Mouse (Mus musculus) MEL (cell line): ENCODE data around the gene B3gnt7. TPM values are rescaled to one million over a fixed set of nuclear protein-coding genes. Genes with fewer than 3 reads are reported as not detected.

Source experiments
- DNase-seq: peaks from one replicate; pipeline ENCODE4 v3.0.0; 2011; ENCODE audit warnings: low read depth, low spot score
- H3K27ac ChIP-seq: 2 replicates; pipeline ENCODE4 v1.5.1; 2012; ENCODE audit warnings: low read depth, mild to moderate bottlenecking, control low read depth, low read length, moderate library complexity; ENCODE audit not compliant: control insufficient read depth
- H3K27me3 ChIP-seq, 2 experiments: fragments of 150-350 bp in 1 of 2; sonication (generic) in 1 of 2; 2 replicates each; pipeline ENCODE4 v1.6.1; 2012; ENCODE audit warnings: low read length in 2 of 2, mild to moderate bottlenecking in 2 of 2, improper control_type of control experiment in 1 of 2, moderate library complexity in 1 of 2; ENCODE audit not compliant: insufficient read depth in 2 of 2, control insufficient read depth in 1 of 2
- H3K36me3 ChIP-seq, 2 experiments: 2 replicates each; pipeline ENCODE4 v1.6.1; 2012 to 2014; ENCODE audit warnings: low read length in 2 of 2, improper control_type of control experiment in 1 of 2, inconsistent platforms in 1 of 2, mild to moderate bottlenecking in 1 of 2; ENCODE audit not compliant: insufficient read depth in 2 of 2, control insufficient read depth in 1 of 2
- H3K4me1 ChIP-seq, 2 experiments: fragments of 150-350 bp in 1 of 2; sonication (generic) in 1 of 2; 2 replicates each; pipeline ENCODE4 v1.6.1; 2012; ENCODE audit warnings: low read length in 2 of 2, improper control_type of control experiment in 1 of 2, mild to moderate bottlenecking in 1 of 2; ENCODE audit not compliant: insufficient read depth in 2 of 2, control insufficient read depth in 1 of 2
- H3K4me3 ChIP-seq, 2 experiments: fragments of 150-350 bp in 1 of 2; sonication (generic) in 1 of 2; 2 replicates each; pipeline ENCODE4 v1.5.1; 2012; ENCODE audit warnings: low read depth in 2 of 2, low read length in 2 of 2, mild to moderate bottlenecking in 2 of 2, moderate library complexity in 2 of 2, control low read depth in 1 of 2, improper control_type of control experiment in 1 of 2; ENCODE audit not compliant: control insufficient read depth in 1 of 2, insufficient read depth in 1 of 2
- H3K79me2 ChIP-seq: 2 replicates; pipeline ENCODE4 v1.6.1; 2012; ENCODE audit warnings: mild to moderate bottlenecking, low read length, moderate library complexity; ENCODE audit not compliant: control insufficient read depth, poor library complexity, insufficient read depth
- H3K9ac ChIP-seq: 2 replicates; pipeline ENCODE4 v1.6.1; 2012; ENCODE audit warnings: low read depth, mild to moderate bottlenecking, control low read depth, low read length, moderate library complexity; ENCODE audit not compliant: control insufficient read depth, poor library complexity, severe bottlenecking
- H3K9me3 ChIP-seq: fragments of 150-350 bp; sonication (generic); replicated peaks from 2 replicates; pipeline ENCODE4 v1.6.1; 2012; ENCODE audit warnings: mild to moderate bottlenecking, low read length, improper control_type of control experiment, moderate library complexity; ENCODE audit not compliant: insufficient read depth
- BHLHE40 ChIP-seq: IDR thresholded peaks from 2 replicates; pipeline ENCODE4 v1.6.1; 2012; ENCODE audit warnings: low read depth, mild to moderate bottlenecking, inconsistent platforms, low read length, improper control_type of control experiment, borderline replicate concordance
- CHD2 ChIP-seq: IDR thresholded peaks from 2 replicates; pipeline ENCODE4 v1.6.1; 2011; ENCODE audit warnings: low read length, improper control_type of control experiment
- E2F4 ChIP-seq: IDR thresholded peaks from 2 replicates; pipeline ENCODE4 v1.6.1; 2011; ENCODE audit warnings: low read depth, low read length, improper control_type of control experiment, borderline replicate concordance
- ELF1 ChIP-seq: IDR thresholded peaks from 2 replicates; pipeline ENCODE4 v1.6.1; 2014; ENCODE audit warnings: low read depth, mild to moderate bottlenecking, inconsistent platforms, low read length, improper control_type of control experiment, moderate library complexity
- EP300 ChIP-seq, 2 experiments: IDR thresholded peaks; 2 replicates each; pipeline ENCODE4 v1.6.1; 2011; ENCODE audit warnings: improper control_type of control experiment in 2 of 2, low read length in 2 of 2, low read depth in 1 of 2, mild to moderate bottlenecking in 1 of 2
- GATA1 ChIP-seq: IDR thresholded peaks from 2 replicates; pipeline ENCODE4 v1.6.1; 2011; ENCODE audit warnings: low read depth, low read length, improper control_type of control experiment
- HCFC1 ChIP-seq: IDR thresholded peaks from 2 replicates; pipeline ENCODE4 v1.6.1; 2012; ENCODE audit warnings: low read depth, mild to moderate bottlenecking, inconsistent platforms, low read length, improper control_type of control experiment, moderate library complexity
- JUND ChIP-seq: IDR thresholded peaks from 2 replicates; pipeline ENCODE4 v1.6.1; 2011; ENCODE audit warnings: low read depth, mild to moderate bottlenecking, improper control_type of control experiment, low read length
- KAT2A ChIP-seq: conservative IDR thresholded peaks from 2 replicates; pipeline ENCODE4 v1.6.1; 2012; ENCODE audit warnings: low read depth, low read length, improper control_type of control experiment, inconsistent platforms
- MAFK ChIP-seq: IDR thresholded peaks from 2 replicates; pipeline ENCODE4 v1.6.1; 2011; ENCODE audit warnings: low read depth, mild to moderate bottlenecking, low read length, improper control_type of control experiment, borderline replicate concordance
- MAX ChIP-seq: IDR thresholded peaks from 2 replicates; pipeline ENCODE4 v1.6.1; 2011; ENCODE audit warnings: low read length, improper control_type of control experiment
- MAZ ChIP-seq: IDR thresholded peaks from 2 replicates; pipeline ENCODE4 v1.6.1; 2012; ENCODE audit warnings: low read depth, mild to moderate bottlenecking, inconsistent platforms, low read length, improper control_type of control experiment
- MXI1 ChIP-seq: IDR thresholded peaks from 2 replicates; pipeline ENCODE4 v1.6.1; 2011; ENCODE audit warnings: mild to moderate bottlenecking, low read depth, low read length, improper control_type of control experiment
- MYB ChIP-seq: IDR thresholded peaks from 2 replicates; pipeline ENCODE4 v1.6.1; 2011; ENCODE audit warnings: mild to moderate bottlenecking, low read depth, low read length, improper control_type of control experiment
- MYC ChIP-seq: IDR thresholded peaks from 2 replicates; pipeline ENCODE4 v1.6.1; 2011; ENCODE audit warnings: low read depth, mild to moderate bottlenecking, low read length, improper control_type of control experiment, moderate library complexity
- NELFE ChIP-seq: IDR thresholded peaks from 2 replicates; pipeline ENCODE4 v1.6.1; 2011; ENCODE audit warnings: low read depth, low read length, improper control_type of control experiment
- POLR2A ChIP-seq, 2 experiments: IDR thresholded peaks; 2 replicates each; pipeline ENCODE4 v1.6.1; 2011 to 2012; ENCODE audit warnings: low read length in 2 of 2, mild to moderate bottlenecking in 2 of 2, control low read depth in 1 of 2, improper control_type of control experiment in 1 of 2, low read depth in 1 of 2, moderate library complexity in 1 of 2; ENCODE audit not compliant: control insufficient read depth in 1 of 2, insufficient read depth in 1 of 2, poor library complexity in 1 of 2
- POLR2AphosphoS2 ChIP-seq: IDR thresholded peaks from 2 replicates; pipeline ENCODE4 v1.6.1; 2011; ENCODE audit warnings: low read length, improper control_type of control experiment
- RAD21 ChIP-seq: IDR thresholded peaks from 2 replicates; pipeline ENCODE4 v1.6.1; 2011; ENCODE audit warnings: mild to moderate bottlenecking, low read depth, low read length, improper control_type of control experiment
- SIN3A ChIP-seq: IDR thresholded peaks from 2 replicates; pipeline ENCODE4 v1.6.1; 2012; ENCODE audit warnings: low read length, improper control_type of control experiment, inconsistent platforms
- SMC3 ChIP-seq: IDR thresholded peaks from 2 replicates; pipeline ENCODE4 v1.6.1; 2011; ENCODE audit warnings: low read depth, low read length, improper control_type of control experiment
- TAL1 ChIP-seq: IDR thresholded peaks from 2 replicates; pipeline ENCODE4 v1.6.1; 2012; ENCODE audit warnings: mild to moderate bottlenecking, inconsistent platforms, low read length, moderate library complexity, mixed read lengths
- TBP ChIP-seq: IDR thresholded peaks from 2 replicates; pipeline ENCODE4 v1.8.0; 2011; ENCODE audit warnings: low read depth, low read length, improper control_type of control experiment
- UBTF ChIP-seq: IDR thresholded peaks from 2 replicates; pipeline ENCODE4 v1.6.1; 2012; ENCODE audit warnings: low read depth, mild to moderate bottlenecking, inconsistent platforms, low read length, improper control_type of control experiment, moderate library complexity, borderline replicate concordance; ENCODE audit not compliant: insufficient read depth
- USF1 ChIP-seq: IDR thresholded peaks from 2 replicates; pipeline ENCODE4 v1.6.1; 2014; ENCODE audit warnings: low read depth, mild to moderate bottlenecking, inconsistent platforms, low read length, improper control_type of control experiment, moderate library complexity
- USF2 ChIP-seq, 2 experiments: IDR thresholded peaks; 2 replicates each; pipeline ENCODE4 v1.6.1; 2011 to 2012; ENCODE audit warnings: improper control_type of control experiment in 2 of 2, low read length in 2 of 2, borderline replicate concordance in 1 of 2, inconsistent platforms in 1 of 2, low read depth in 1 of 2, mild to moderate bottlenecking in 1 of 2; ENCODE audit not compliant: insufficient read depth in 1 of 2
- ZC3H11A ChIP-seq: IDR thresholded peaks from 2 replicates; pipeline ENCODE4 v1.6.1; 2012; ENCODE audit warnings: low read depth, mild to moderate bottlenecking, inconsistent platforms, low read length, improper control_type of control experiment
- ZMIZ1 ChIP-seq: IDR thresholded peaks from 2 replicates; pipeline ENCODE4 v1.6.1; 2012; ENCODE audit warnings: low read depth, mild to moderate bottlenecking, inconsistent platforms, low read length, improper control_type of control experiment, moderate library complexity
- polyA plus RNA-seq, 2 experiments: library from polyadenylated mRNA; stranded (reverse) in 1 of 2; unstranded in 1 of 2; fragments of >175 nt in 1 of 2; fragments of >200 nt in 1 of 2; gene quantifications; 2 replicates each; pipeline versions ENCODE4 v1.2.1 to v1.2.4; 2012; ENCODE audit warnings: low replicate concordance in 2 of 2, low read depth in 1 of 2; ENCODE audit not compliant: insufficient read length in 2 of 2, insufficient read depth in 1 of 2, missing spikeins in 1 of 2
- total RNA-seq: library from RNA; depleted of rRNA; stranded (reverse); fragments of 300-350 nt; gene quantifications from 2 replicates; pipeline ENCODE4 v1.2.3, GENCODE M21; 2012

Gene B3gnt7
- total and polyA plus RNA-seq, 3 experiments = 0.40 TPM; not detected in 2

- Histone ChIP-seq H3K27me3 (peaks cover 0 to 4% of the 10 kb centered on the region in 2 experiments; a peak in 1 of 4 replicates), H3K9ac (no peak overlapping the region), H3K9me3 (no peaks in the 10 kb centered on the region), H3K4me1 (no peaks in the 10 kb centered on the region), H3K79me2 (no peaks in the 10 kb centered on the region), H3K27ac (no peak overlapping the region), H3K36me3 (no peaks in the 10 kb centered on the region), H3K4me3 (no peak overlapping the region)
- TF ChIP-seq BHLHE40 (no peak), TBP (no peak), KAT2A (no peak), MXI1 (no peak), CHD2 (no peak), POLR2A (IDR thresholded peaks at IDR 0.05; ENCODE audit: control insufficient read depth in 1 of 2, insufficient read depth in 1 of 2, low read depth in 1 of 2, low read length in 2 of 2, poor library complexity in 1 of 2) (no peak), USF2 (IDR thresholded peaks at IDR 0.05; ENCODE audit: borderline replicate concordance in 1 of 2, insufficient read depth in 1 of 2, low read depth in 1 of 2, low read length in 2 of 2) (no peak), HCFC1 (no peak), ELF1 (no peak), MYB (no peak), POLR2AphosphoS2 (no peak), TAL1 (no peak), ZMIZ1 (no peak), MAZ (no peak), SIN3A (no peak), UBTF (no peak)
- DNase-seq = no peak
These were observed 8.2 kb upstream of the B3gnt7 start for GRCm38 (mm10) chr1:86294472-86294871.

GRCm38 (mm10) chr1:86300093-86300492, 2.5 kb upstream of the B3gnt7 start:
- Histone ChIP-seq H3K27ac (no peak overlapping the region), H3K9me3 (no peaks in the 10 kb centered on the region), H3K9ac (no peak overlapping the region), H3K4me3 (no peak overlapping the region), H3K4me1 (no peaks in the 10 kb centered on the region), H3K36me3 (no peaks in the 10 kb centered on the region), H3K27me3 (peaks cover 0 to 4% of the 10 kb centered on the region in 2 experiments; a peak in 1 of 4 replicates), H3K79me2 (no peaks in the 10 kb centered on the region)
- TF ChIP-seq RAD21 (no peak), NELFE (no peak), MYC (no peak), GATA1 (no peak), KAT2A (no peak), JUND (no peak), EP300 (IDR thresholded peaks at IDR 0.05; ENCODE audit: low read depth in 1 of 2, low read length in 2 of 2) (no peak), ELF1 (no peak), MAFK (no peak), MAX (no peak), USF1 (no peak), SMC3 (no peak), TAL1 (no peak), POLR2AphosphoS2 (no peak), E2F4 (no peak), ZC3H11A (no peak)
- DNase-seq = no peak
